Mouse (Mus musculus) subcutaneous adipose tissue, adult 2 months (tissue): ENCODE data around the gene Epop. TPM values are rescaled to one million over a fixed set of nuclear protein-coding genes. Genes with fewer than 3 reads are reported as not detected.

Experiments
- polyA plus RNA-seq: library from polyadenylated mRNA; depleted of rRNA; stranded (reverse); fragments of >200 nt; gene quantifications from 2 replicates; pipeline ENCODE4 v1.2.3, GENCODE M21; 2012; ENCODE audit warnings: low replicate concordance; rRNA removed

The Epop gene
- 0.30 and 1.7 TPM in 2 replicates for polyA plus RNA-seq

GRCm38 (mm10) chr11:97629576-97629975, at the start of gene Epop:
Gene Epop, minus strand, starts transcription at chr11:97629702.

GRCm38 (mm10) chr11:97662893-97663527, 33.5 kb upstream of the Epop start, which contains the start of gene Mllt6:
Gene Mllt6, plus strand, starts transcription at chr11:97663414.

Other genes with a start within 250 kb of the Epop start
- 40.7 and 53.5 TPM in 2 replicates for gene Arhgap23, start 214.2 kb downstream of the Epop start, polyA plus RNA-seq
- not detected in 2 replicates for gene 4933428G20Rik, start 129.4 kb downstream of the Epop start, polyA plus RNA-seq
- gene Srcin1, start 53.5 kb downstream of the Epop start, polyA plus RNA-seq: 0.36 and 1.1 TPM in 2 replicates
- gene Mllt6, start 33.7 kb upstream of the Epop start, polyA plus RNA-seq: 30.3 and 50.1 TPM in 2 replicates
- gene Cisd3, start 56.1 kb upstream of the Epop start, polyA plus RNA-seq: 95.9 and 191 TPM in 2 replicates
- gene Pcgf2, start 70.8 kb upstream of the Epop start, polyA plus RNA-seq: 22.7 and 72.3 TPM in 2 replicates
- 423 and 446 TPM in 2 replicates for gene Psmb3, start 73.7 kb upstream of the Epop start, polyA plus RNA-seq
- 18.1 and 27.7 TPM in 2 replicates for gene Pip4k2b, start 115.0 kb upstream of the Epop start, polyA plus RNA-seq
- 8.0 and 11.9 TPM in 2 replicates for gene Cwc25, start 136.9 kb upstream of the Epop start, polyA plus RNA-seq
- 0.32 TPM in 1 of 2 replicates, not detected in the other for gene 1700001P01Rik, start 146.2 kb upstream of the Epop start, polyA plus RNA-seq
- gene Rpl23, start 152.7 kb upstream of the Epop start, polyA plus RNA-seq: 83.7 and 182 TPM in 2 replicates
- gene Lasp1, start 169.3 kb upstream of the Epop start, polyA plus RNA-seq: 134 and 175 TPM in 2 replicates
- gene B230217C12Rik, start 211.1 kb upstream of the Epop start, polyA plus RNA-seq: 2.0 and 12.6 TPM in 2 replicates